Mouse (Mus musculus) gastrocnemius, adult 2 months (tissue): ENCODE measurements around the gene Slc5a1. TPM values are rescaled to one million over a fixed set of nuclear protein-coding genes. Genes with fewer than 3 reads are reported as not detected.

Experiments used
- DNase-seq: peaks from one replicate; pipeline ENCODE4 v3.0.0; 2022
- H3K27ac ChIP-seq: fragments of 200-600 bp; 2 replicates; pipeline ENCODE4 v1.8.1; 2022; ENCODE audit warnings: mild to moderate bottlenecking
- H3K4me3 ChIP-seq: fragments of 200-600 bp; 2 replicates; pipeline ENCODE4 v1.8.1; 2022; ENCODE audit warnings: mild to moderate bottlenecking, moderate library complexity
- CTCF ChIP-seq: fragments of 200-600 bp; IDR thresholded peaks from 2 replicates; pipeline ENCODE4 v1.8.1; 2022; ENCODE audit warnings: antibody characterized with exemption, mild to moderate bottlenecking, moderate library complexity
- intact Hi-C: fragments of 180-260 bp; cut with DNase I; formaldehyde crosslinking; loops from one replicate; pipeline ENCODE4 v1.15.1; 2025
- total RNA-seq, 2 experiments: library from RNA; stranded (reverse); gene quantifications; 2 replicates each; pipeline ENCODE4 v1.2.3; 2021

The Slc5a1 gene
- total RNA-seq, 2 experiments from 2014 or later, result not detected

DNA sequence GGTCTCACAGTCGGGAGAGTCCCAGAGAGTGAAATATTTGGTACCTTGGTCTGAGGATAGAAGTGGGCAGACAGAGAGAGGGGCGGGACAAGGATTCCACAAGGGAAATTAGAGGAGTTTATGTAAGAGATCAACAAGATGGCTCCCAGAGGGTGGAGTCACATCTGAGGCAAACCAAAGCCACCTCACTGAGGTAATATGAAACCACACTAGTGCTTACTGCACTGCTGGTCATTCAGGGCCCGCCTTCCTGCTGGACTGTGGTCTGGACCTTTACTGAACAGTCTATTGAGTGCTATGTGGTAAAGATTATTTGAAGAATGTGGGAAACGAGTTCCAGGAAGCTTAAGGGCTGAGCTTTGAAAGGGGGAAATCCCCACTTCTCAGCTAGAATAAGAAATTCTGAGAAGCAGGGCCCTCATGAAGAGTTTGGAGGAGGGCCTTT, 17.9 kb downstream of the Slc5a1 start:
- no peak for DNase-seq
- Histone ChIP-seq H3K27ac (no peak overlapping the region), H3K4me3 (no peak overlapping the region)
- no peak for TF ChIP-seq CTCF
- intact Hi-C loops, result no loop called here

DNA sequence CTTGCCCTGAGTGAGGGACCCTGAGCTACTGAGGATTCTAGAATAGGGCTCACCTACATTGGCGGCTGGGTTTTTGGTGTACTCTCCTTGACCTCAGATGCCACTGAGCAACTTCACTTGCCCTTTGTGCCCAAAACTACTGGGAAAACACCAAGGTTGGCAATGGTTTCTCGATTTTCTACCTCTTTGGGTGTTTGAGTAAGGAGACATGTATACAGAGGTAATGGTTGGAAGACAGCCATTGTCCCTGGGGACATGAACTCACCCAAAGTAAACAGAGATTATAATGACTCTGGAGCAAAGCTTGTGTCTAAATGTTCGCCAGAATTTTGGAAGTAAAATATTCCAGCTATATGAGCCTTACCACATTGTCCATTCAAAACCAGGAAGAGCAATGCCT, 19.6 kb downstream of the Slc5a1 start:
- no peak for DNase-seq
- Histone ChIP-seq H3K4me3 (no peak overlapping the region), H3K27ac (no peak overlapping the region)
- intact Hi-C loops, result no loop called here
- no peak for TF ChIP-seq CTCF

DNA sequence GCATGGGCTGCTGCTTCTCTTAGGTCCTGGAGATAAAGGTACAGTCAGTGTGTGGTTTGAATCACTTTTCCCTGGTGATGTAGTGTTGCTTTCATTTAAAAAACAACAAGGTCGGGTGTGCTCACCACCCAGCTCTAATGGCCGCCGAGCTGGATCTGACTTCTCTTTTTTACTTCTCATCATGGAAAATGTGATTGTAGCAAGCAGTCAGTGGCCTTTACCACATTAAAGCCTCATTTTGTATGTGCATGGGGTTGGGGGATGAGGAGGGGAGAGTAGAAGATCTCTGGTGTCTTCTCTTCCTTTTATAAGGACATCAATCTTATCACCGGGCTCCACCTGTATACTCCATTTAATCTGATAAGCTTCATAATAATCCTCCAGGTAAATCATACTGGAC, 21.3 kb downstream of the Slc5a1 start:
- H3K27ac ChIP-seq, result no peak overlapping the region
- intact Hi-C loops, result no loop called here
- no peak for DNase-seq
- no peak overlapping the region for H3K4me3 ChIP-seq
- no peak for TF ChIP-seq CTCF

DNA sequence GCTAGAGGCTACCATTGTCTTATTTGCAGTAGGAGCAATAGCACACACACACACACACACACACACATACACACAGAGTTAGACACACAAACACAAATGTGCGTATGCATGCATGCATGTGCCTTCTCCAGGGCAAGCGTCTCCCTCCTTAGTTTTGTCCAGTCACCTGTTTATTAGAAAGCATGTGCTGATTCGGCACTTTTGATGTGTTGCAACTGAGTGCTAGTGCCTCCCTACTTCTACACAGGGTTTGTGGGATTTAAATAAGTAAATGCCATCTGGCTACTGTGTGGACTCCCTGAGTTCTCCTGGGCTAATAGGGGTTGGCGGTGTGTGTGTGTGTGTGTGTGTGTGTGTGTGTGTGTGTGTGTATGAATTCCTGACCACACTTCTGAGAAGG, 30.1 kb downstream of the Slc5a1 start:
- intact Hi-C loops, result no loop called here
- no peak for TF ChIP-seq CTCF
- no peak for DNase-seq
- Histone ChIP-seq H3K4me3 (no peak overlapping the region), H3K27ac (no peak overlapping the region)

DNA sequence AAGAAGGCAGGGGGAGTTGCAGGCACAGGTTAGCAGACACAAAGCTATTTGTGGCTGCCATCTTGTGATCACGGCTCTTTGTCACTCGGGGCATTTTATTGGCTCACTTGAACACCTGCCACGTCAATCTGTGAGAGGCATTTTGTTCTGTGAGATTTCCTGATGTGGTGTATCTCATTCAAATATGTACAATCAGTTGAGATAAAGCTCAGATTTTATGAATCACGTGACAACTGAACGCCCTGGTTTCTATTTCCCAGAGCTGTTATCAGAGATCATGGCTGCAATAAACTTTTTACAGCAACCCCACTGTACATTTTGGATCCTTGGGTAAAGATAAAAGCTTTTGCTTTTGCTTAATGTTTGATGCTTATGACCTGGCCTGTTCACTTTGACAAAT, 31.6 kb downstream of the Slc5a1 start:
- intact Hi-C loops, result no loop called here
- no peak for TF ChIP-seq CTCF
- Histone ChIP-seq H3K27ac (no peak overlapping the region), H3K4me3 (no peak overlapping the region)
- DNase-seq, result no peak

DNA sequence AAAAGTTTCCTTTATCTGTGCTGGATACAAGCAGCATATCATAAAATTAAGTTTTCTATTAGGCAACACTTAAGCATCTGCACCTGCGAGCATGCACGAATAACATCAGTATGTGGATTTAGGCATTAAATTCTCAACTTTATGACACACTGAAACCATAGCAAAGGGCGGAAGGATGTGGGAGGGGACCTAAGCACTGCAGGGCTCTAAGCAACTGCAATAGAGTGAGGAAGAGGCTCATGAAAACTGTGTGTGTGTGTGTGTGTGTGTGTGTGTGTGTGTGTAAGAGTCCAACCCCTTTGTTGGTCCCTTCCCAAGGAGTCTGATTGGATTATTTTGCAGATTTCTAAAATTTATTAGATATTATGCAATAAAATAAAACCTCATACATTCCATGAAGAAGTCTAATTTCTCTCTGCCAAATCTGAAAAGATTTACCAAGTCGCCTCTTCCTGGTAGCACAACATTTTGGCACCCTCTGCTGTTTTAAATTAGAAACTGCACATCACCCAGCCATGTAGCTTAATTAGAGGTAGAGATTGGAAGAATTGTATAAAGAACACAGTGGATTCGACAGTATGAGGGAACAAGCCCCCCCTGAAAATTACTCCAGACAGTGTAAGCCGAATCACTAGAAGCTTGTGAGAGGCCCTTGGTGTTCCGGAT, 38.9 kb downstream of the Slc5a1 start:
- peak; percentile 65 for TF ChIP-seq CTCF
- Histone ChIP-seq H3K27ac (no peak overlapping the region), H3K4me3 (peak overlapping the region; percentile 41)
- no peak for DNase-seq
- intact Hi-C loops, result no loop called here

DNA sequence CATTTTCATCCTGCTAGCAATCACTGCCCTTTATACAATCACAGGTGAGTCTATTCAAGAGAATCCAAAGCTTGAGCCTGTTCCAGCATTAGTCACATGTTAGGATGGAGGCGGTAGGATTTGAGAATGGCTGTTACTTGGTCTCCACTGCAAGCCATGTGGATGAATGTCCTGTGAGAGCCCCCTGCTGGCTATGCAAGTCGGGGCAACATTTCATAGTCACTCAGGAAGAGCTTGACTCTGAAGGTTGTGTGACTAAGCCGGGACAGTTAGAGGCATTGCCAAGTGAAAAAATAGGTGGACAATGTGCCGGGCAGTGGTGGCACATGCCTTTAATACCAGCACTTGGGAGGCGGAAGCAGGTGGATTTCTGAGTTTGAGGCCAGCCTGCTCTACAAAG, 40.0 kb downstream of the Slc5a1 start:
- TF ChIP-seq CTCF, result peak; percentile 38
- no peak overlapping the region for H3K27ac ChIP-seq
- intact Hi-C loops, result loop anchor here (2.0 kb wide), 1 partner anchor 105 kb away; no protein-coding TSS in a partner anchor
- DNase-seq, result no peak
- no peak overlapping the region for H3K4me3 ChIP-seq

DNA sequence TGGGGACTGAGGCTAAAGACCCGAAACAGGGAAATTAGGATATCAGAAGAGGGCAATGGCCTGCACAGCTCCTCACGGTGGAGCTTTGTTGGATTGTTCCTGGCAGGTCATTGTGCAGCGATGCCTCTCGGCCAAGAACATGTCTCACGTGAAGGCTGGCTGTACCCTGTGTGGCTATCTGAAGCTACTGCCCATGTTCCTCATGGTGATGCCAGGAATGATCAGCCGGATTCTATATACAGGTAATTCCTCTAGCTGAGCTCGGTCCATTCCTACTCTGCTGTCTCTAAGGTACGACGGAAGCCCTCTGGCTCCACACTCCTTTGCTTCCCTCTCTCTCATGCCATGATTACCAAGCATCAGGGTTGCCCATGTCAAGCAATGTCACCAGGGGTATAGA, 42.8 kb downstream of the Slc5a1 start:
- H3K27ac ChIP-seq, result no peak overlapping the region
- TF ChIP-seq CTCF, result no peak
- no peak overlapping the region for H3K4me3 ChIP-seq
- no peak for DNase-seq
- intact Hi-C loops, result no loop called here

DNA sequence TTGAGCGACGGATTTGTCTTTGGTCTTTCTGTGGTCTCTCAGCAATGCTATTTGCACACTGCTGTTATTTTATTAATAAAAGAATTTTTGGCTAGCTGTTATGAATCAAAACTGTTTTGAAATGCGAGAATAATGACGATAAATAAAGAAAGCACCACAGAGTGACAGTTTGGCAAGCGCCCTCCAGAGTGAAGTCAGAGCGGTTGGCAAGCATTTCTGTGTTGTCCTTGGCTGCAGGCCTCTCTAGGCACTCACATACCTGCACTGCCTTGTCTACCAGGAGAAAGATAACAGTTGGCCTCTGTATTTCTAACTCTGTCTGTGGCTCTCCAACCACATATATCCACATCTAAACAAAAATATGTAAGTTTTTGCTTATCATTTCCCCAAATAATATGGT, 43.7 kb downstream of the Slc5a1 start:
- H3K4me3 ChIP-seq, result no peak overlapping the region
- intact Hi-C loops, result no loop called here
- no peak for DNase-seq

DNA sequence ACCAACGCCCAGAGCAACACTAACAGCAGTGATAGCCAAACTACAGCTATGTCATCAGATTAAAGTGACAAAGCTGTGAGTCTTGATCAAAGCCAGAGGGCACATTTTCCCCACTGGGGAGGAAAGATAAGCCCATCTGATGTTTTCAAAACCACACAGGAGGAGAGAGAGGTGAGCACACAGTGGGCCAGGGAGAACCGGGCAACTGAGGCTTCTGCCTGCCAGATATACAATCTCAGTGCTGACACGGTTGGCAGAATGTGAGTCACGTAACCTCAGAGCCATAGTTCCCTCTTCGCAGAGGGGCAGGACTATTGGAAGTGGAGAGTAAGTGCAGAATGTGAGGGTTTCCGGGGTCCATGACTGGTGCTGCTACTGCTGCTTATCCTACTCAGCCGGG, 89.5 kb downstream of the Slc5a1 start:
- Histone ChIP-seq H3K27ac (no peak overlapping the region), H3K4me3 (no peak overlapping the region)
- no peak for TF ChIP-seq CTCF
- no peak for DNase-seq
- intact Hi-C loops, result no loop called here

More for the DNA sequence above, 43.7 kb downstream of the Slc5a1 start:
- TF ChIP-seq CTCF, result no peak
- H3K27ac ChIP-seq, result no peak overlapping the region

DNA sequence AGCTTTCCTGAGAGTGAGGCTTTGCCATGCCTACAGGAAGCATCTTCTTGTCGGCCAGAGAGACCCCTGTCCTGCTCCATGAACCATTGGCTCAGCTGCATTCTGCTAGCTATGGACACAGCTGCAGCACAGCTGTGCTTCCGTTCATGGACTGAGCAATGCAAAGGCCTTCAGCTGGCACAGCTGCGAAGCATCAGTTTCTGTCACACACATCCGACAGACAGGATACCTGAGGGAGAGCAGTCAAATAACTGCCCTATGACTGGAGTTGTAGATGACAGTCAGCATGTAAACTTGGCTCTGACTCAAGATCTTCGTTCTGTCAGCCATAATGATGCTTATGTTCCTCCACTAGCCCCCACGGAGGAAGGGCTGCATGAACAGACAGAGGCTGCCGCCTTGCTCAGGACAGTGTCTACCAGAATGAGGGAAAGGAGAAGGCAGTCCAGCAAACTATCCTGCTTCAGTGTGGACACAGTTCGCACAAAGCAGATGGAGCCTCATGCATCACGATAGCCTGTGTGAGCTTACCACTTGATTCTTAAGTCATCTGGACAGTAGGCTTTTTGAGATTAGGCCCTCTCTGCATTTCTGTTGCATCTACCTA, 91.3 kb downstream of the Slc5a1 start:
- DNase-seq, result no peak
- Histone ChIP-seq H3K27ac (no peak overlapping the region), H3K4me3 (no peak overlapping the region)
- intact Hi-C loops, result no loop called here
- no peak for TF ChIP-seq CTCF

DNA sequence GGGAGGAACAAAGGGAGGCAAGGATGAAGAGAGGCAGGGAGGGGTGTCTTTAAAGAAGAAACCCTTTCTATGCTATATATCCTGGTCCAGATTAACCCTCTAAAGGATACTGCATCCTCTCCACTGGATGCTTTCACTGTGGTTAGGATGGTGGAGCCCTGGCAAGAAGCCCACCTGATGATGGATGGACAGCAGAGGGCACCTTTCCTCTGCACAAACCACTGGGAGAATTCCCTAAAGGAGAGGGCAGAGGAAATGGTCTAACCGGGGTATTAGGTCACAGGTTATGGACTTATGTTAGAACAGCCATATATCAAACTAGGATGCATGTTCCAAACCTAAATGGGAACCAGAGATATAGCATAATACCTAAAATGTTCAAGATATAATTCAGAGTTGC, 96.1 kb downstream of the Slc5a1 start:
- H3K4me3 ChIP-seq, result no peak overlapping the region
- no peak overlapping the region for H3K27ac ChIP-seq
- peak; percentile 9; the same call in 1 of the 2 replicates for TF ChIP-seq CTCF
- intact Hi-C loops, result loop anchor here (5.0 kb wide), 1 partner anchor 177 kb away; the partner anchor contains the start of gene Uvssa
- DNase-seq, result no peak

DNA sequence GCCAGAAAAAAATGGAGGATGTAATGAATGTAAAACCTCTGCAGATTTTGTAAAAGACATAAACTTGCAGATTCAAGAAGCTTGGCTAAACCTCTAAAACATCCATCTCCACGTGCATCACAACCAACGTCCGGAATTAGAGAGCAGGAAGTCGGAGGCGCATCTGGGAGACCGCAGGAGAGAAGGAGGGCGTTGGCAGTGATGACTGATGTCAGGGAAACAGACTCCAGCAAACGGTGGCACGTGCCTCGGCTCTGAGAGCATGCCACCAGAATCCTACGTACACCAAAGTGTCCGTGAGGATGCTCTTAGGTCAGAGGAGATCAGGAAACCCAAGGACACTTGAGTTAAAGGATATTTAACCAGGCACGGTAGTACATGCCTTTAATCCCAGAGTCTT, 97.7 kb downstream of the Slc5a1 start:
- intact Hi-C loops, result loop anchor here (2.0 to 5.0 kb wide), 2 partner anchors 95 to 176 kb away; partner anchors contain the start of gene Uvssa
- no peak for TF ChIP-seq CTCF
- H3K4me3 ChIP-seq, result no peak overlapping the region
- no peak overlapping the region for H3K27ac ChIP-seq
- no peak for DNase-seq
